Mouse (Mus musculus) retina, postnatal 1 day (tissue): ENCODE measurements at regions not wholly inside any gene's neighbourhood (a gene's known extent, or its start where the extent isn't known, plus 50 kb on each side); places are given as distances from the start of the nearest gene placed in this dataset.
A peak's percentile ranks its signal among the peaks of the same experiment; 100 is the strongest.

ENCODE experiments used
- DNase-seq: peaks from one replicate; pipeline ENCODE4 v3.0.0-alpha.2; 2012

GRCm38 (mm10) chr13:79453227-79453626 lies 1253.7 kb upstream of the Nr2f1 start:
- peak; percentile 7 for DNase-seq

DNA sequence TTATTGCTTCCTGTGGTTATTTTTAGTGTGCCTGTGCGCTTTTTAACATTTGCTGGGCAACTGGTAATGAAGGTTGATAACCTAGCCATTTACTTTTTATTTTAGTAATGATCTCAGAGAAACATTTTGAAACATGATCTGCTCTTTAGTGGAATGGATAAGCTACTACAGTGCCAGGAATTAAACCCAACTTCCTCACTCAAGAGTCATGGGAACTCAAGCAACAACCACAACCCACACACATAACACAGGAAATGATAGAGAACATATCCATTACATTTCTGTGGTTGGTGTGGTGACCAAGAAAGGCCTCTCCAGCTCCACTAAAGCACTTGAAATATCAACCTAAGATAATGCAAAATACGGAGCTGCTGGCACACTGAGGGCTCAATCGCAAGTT lies 1243.6 kb upstream of the Nr2f1 start:
- no peak for DNase-seq

DNA sequence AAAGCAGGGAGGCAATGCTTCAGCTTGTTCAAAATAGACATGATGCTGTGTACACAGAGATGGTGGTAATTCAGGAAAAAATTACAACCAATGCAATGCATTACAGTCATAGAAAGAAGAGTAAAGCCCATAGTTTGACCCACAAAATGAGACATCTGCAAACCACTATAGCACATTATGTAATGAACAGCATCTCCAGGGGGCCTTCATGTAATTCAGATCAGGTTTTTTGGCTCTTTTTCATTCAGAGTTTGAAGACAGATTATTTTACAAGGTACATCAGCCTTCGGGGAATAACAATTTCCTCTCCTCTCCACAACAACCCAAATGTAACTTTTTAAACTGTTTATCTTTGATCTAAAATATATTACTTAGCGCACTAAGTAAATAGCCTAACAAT lies 1243.1 kb upstream of the Nr2f1 start:
- no peak for DNase-seq

GRCm38 (mm10) chr13:79431465-79431864 lies 1231.9 kb upstream of the Nr2f1 start:
- peak; percentile 18 for DNase-seq

DNA sequence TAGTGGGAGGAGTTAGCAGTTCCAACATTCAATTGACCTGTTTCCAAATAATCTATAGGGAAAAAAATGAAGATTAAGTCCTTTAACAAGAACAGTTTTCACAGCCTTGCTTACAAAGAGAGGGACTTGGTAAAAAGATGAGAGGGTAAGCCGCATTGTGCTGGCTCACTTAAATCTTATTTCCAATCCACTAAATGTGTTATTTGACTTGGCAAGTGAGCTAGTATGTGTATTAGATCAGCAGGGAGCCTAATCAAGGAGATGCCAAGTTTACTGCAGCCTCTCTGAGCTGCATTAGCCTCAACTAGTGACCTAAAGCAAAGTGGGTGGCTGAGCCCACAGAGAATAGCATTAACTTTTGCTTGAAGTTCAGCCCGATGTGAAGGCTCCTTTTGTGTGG lies 1231.4 kb upstream of the Nr2f1 start:
- DNase-seq, result peak; percentile 44

GRCm38 (mm10) chr13:79430562-79430961 lies 1231.0 kb upstream of the Nr2f1 start:
- no peak for DNase-seq

- peak; percentile 90 for DNase-seq
These were observed 1218.3 kb upstream of the Nr2f1 start for GRCm38 (mm10) chr13:79417841-79418240.

GRCm38 (mm10) chr13:79400082-79400481 lies 1200.5 kb upstream of the Nr2f1 start:
- no peak for DNase-seq

DNA sequence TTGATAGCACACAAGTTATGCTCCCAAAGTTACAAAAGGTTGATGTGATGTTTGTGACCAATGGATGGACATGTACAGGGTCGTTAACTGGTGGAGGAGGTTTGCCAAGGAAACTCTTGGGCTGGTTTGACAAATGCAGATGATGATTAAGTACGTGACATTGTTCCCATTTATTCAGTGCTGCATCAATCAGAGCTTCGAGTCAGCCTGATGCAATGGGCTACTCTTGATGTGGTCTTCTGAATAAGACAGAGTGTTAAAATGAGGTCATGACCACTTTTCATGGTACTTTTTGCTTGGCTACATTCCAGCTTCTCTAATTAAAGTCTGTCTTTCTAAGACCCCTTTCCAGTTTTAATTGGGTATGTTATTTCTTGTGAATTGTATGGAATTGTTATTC lies 1194.4 kb upstream of the Nr2f1 start:
- peak; percentile 95 for DNase-seq

DNA sequence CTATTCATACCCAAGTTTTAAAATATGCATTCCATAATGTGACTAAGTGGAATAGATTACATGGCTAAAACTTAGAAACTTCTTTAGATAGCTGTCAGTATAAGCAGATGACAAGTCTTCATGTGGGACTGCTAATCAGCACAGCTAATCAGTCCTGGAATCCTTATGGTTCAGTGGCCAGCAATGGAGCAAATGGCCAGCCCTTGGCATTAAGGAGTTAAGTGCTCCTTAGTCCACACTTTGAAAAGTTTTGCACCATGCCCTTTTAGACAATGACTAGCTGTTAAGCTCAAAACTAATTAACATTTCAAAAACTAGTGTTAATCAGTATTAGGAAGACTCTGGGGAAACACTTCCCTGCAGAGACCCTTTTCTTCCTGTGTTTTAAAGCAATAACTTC lies 1188.4 kb upstream of the Nr2f1 start:
- peak; percentile 82 for DNase-seq

DNA sequence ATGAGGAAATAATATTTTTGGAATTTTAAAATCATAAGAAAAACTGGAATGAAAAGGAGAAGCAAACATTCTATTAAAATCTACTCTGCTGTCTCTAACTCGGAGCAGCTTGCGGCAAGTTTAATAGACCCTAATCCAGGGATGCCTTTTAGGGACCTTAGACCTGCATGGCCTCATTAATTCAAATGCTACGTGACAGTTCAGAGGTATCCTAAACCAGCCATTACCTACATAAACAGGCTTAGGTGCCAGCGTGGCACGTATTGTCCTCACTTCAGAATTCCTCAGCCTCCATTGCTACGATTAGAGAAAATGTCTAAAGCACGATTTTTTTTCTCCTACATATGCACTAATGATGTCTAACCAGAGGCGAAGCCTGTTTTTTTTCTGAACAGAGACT lies 1141.9 kb upstream of the Nr2f1 start:
- no peak for DNase-seq

- peak; percentile 67 for DNase-seq
These were observed 1140.9 kb upstream of the Nr2f1 start for GRCm38 (mm10) chr13:79340459-79340858.

- peak; percentile 20 for DNase-seq
These were observed 1140.2 kb upstream of the Nr2f1 start for GRCm38 (mm10) chr13:79339793-79340192.

GRCm38 (mm10) chr13:79320146-79320545 lies 1120.6 kb upstream of the Nr2f1 start:
- peak; percentile 52 for DNase-seq

- no peak for DNase-seq
These were observed 1110.1 kb upstream of the Nr2f1 start for GRCm38 (mm10) chr13:79309584-79310110.

GRCm38 (mm10) chr13:79297225-79297710 lies 1097.7 kb upstream of the Nr2f1 start:
- peak; percentile 7 for DNase-seq

DNA sequence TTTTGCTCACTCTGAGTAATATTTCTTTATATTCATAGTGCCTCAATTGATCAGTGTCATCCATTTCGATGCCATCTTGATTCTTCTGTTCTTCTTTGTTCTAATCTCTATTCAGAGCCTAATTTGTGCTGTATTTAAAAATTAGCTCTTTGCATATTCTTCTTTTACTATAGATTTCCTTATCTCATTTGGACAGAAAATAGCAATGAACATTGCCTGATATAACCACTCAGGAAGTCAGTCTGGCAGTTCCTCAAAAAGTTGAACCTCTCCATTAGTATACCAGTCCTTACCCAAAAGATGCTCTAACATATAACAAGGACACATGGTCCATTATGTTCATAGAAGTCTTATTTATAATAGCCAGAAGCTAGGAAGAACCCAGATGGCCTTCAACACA lies 1088.5 kb upstream of the Nr2f1 start:
- no peak for DNase-seq

DNA sequence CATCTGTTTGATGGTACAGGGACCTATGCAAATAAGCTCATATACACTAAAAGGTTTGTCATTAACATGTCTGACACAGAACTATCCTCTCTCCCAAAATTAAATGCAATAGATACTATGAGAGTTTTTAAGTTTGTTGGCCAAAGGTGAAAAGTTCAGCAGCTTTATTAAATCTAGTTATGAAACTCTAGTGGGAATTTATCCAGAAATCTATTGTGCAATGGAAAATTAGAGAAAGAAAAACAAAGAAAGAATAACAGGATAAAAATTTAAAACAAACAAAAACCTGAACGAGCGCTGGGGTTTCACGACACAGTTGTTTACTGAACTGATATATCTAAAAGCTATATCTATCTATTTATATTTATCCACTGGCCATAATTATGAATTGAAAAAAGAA lies 1086.6 kb upstream of the Nr2f1 start:
- DNase-seq, result no peak

DNA sequence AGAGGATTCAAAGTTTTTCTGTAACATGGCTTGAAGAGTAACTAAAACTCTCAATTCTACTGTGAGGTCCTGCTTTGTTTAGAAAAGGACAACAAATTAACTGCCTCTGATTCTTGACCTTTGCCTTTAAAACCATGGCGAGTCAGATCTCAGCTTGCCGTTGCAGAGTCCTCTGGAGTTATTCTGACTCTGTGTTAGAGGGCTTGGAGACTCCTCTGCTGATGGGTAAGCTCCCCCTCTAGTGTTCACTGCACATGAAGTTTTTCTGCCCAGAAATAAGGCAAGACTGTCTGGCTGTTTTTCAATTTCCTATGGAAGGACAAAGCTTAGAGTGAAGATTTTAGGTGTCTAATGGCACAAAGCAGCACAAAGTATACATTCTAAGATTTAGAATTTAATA lies 1085.9 kb upstream of the Nr2f1 start:
- DNase-seq, result peak; percentile 44

GRCm38 (mm10) chr13:79277714-79278113 lies 1078.2 kb upstream of the Nr2f1 start:
- DNase-seq, result no peak

DNA sequence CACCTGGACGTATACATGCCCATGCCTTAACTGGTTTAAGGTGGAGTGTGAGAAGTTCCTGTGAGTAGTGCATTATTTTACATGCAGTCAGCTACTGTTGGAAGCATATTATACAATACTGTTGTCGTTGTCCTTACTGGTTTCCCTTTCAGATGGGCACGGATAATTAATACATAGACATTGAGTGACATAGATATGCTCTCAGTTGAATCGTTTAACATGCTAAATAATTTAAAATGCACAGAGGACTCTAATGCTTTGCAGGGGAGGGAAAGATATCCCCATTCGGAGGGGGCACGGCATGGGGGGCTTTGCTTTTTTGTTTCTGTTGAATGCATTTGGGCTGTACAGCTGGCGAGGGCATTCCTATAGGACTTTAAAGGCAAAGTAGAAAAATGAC lies 1077.8 kb upstream of the Nr2f1 start:
- peak; percentile 45 for DNase-seq

DNA sequence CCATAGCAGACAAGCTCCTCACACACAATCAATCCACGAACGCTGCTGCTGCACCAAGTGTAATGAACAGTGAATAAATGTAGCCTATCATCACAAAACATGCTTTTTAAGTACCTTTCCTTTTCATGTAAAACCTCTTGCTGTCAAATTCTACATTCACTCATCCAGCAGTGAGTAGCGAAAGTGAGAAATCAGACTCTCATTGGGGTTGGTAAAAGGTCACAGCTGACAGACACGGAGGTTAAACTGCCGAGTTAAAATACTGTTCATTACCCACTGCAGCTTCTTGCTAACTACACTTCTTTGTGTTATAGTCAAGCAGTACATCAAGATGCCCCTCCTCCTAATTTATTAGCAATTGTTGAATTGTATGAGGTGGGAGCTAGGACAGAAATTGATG lies 1055.8 kb upstream of the Nr2f1 start:
- peak; percentile 11 for DNase-seq

DNA sequence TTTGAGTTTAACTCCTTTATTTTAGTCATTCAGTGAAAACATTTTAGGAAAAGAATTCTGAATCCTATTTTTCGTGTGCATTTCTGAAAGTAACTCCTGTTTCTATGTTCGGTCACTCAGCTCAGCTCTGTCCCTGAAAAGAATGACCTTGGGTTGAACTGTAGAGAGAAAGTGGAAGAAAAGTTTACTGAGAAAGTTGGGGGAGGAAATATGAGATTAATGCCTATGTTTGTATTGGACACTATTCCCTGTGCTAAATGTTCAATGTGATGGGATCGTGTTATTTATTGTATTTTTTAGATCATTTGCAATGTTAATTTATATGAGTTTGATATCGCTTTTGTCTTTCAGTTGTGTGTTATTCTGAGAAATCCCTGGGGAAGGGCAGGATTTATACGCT lies 1052.8 kb upstream of the Nr2f1 start:
- DNase-seq, result peak; percentile 5

DNA sequence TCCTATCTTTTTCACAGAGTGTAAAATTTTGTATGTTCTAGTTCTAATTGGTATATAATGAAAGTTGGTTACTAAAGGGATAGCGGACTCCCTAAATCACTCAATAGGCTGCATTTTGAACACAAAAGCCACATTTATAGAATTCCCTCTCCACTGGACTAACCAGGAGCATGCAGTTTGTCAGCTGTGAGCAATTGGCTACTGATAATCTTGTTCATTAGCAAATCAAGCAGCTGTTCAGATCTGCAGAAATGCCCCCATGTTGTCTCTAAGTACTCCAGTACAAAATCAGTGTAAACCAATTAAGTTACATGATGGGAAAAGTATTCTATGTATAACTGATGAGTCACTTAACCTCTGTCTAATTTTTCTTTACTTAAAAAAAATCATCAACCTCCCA lies 1051.7 kb upstream of the Nr2f1 start:
- DNase-seq, result peak; percentile 34
